Mouse (Mus musculus) brain, embryonic 14.5 days (tissue): ENCODE data around the gene Smarca2. TPM values are rescaled to one million over a fixed set of nuclear protein-coding genes. Genes with fewer than 3 reads are reported as not detected.
A peak's percentile ranks its signal among the peaks of the same experiment; 100 is the strongest.

Source experiments
- DNase-seq: peaks from one replicate; pipeline ENCODE4 v3.0.0-alpha.2; 2011; ENCODE audit warnings: low read depth
- CTCF ChIP-seq: fragments of 200-500 bp; IDR thresholded peaks from 2 replicates; pipeline ENCODE4 v1.5.1; 2012; ENCODE audit warnings: inconsistent platforms, mild to moderate bottlenecking, moderate library complexity, borderline replicate concordance; ENCODE audit not compliant: insufficient read depth, insufficient read length; ENCODE audit errors: extremely low read depth
- POLR2A ChIP-seq: fragments of 200-500 bp; IDR thresholded peaks from 2 replicates; pipeline ENCODE4 v1.6.1; 2012; ENCODE audit warnings: mild to moderate bottlenecking, inconsistent platforms, borderline replicate concordance; ENCODE audit not compliant: poor library complexity, insufficient read depth, insufficient read length, severe bottlenecking; ENCODE audit errors: extremely low read depth
- polyA plus RNA-seq: library from polyadenylated mRNA; depleted of rRNA; stranded (reverse); fragments of >200 nt; gene quantifications from 2 replicates; pipeline ENCODE4 v1.2.3, GENCODE M21; 2012; rRNA removed

The Smarca2 gene
- polyA plus RNA-seq, result 69.7 and 100 TPM in 2 replicates

GRCm38 (mm10) chr19:26604755-26605300 lies at the start of gene Smarca2:
Smarca2 (plus strand) TSS chr19:26605050.
- DNase-seq, result peak; percentile 99
- TF ChIP-seq CTCF (no peak), POLR2A (peak; percentile 21; the same call in 1 of the 2 replicates)

- TF ChIP-seq CTCF, result no peak
- DNase-seq, result no peak
Observed at GRCm38 (mm10) chr19:26564850-26565249, 40.0 kb upstream of the Smarca2 start.

GRCm38 (mm10) chr19:26566109-26566508 lies 38.7 kb upstream of the Smarca2 start:
- peak; percentile 54 for DNase-seq

GRCm38 (mm10) chr19:26568236-26568635 lies 36.6 kb upstream of the Smarca2 start:
- TF ChIP-seq CTCF (no peak), POLR2A (no peak)
- no peak for DNase-seq

More at GRCm38 (mm10) chr19:26566109-26566508, 38.7 kb upstream of the Smarca2 start:
- no peak for TF ChIP-seq POLR2A
- no peak for TF ChIP-seq CTCF

GRCm38 (mm10) chr19:26568941-26569340 lies 35.9 kb upstream of the Smarca2 start:
- no peak for TF ChIP-seq CTCF
- no peak for TF ChIP-seq POLR2A
- no peak for DNase-seq

GRCm38 (mm10) chr19:26569461-26569860 lies 35.4 kb upstream of the Smarca2 start:
- TF ChIP-seq POLR2A, result no peak
- TF ChIP-seq CTCF, result no peak
- no peak for DNase-seq

- TF ChIP-seq POLR2A (no peak), CTCF (no peak)
Observed at GRCm38 (mm10) chr19:26579645-26580044, 25.2 kb upstream of the Smarca2 start.

GRCm38 (mm10) chr19:26580061-26580460 lies 24.8 kb upstream of the Smarca2 start:
- DNase-seq, result no peak
- TF ChIP-seq CTCF (no peak), POLR2A (no peak)

More at GRCm38 (mm10) chr19:26579645-26580044, 25.2 kb upstream of the Smarca2 start:
- no peak for DNase-seq

- DNase-seq, result no peak
- TF ChIP-seq CTCF (no peak), POLR2A (no peak)
Observed at GRCm38 (mm10) chr19:26594661-26595060, 10.2 kb upstream of the Smarca2 start.

GRCm38 (mm10) chr19:26601459-26601858 lies 3.4 kb upstream of the Smarca2 start:
- DNase-seq, result peak; percentile 9
- no peak for TF ChIP-seq POLR2A
- no peak for TF ChIP-seq CTCF

- DNase-seq, result no peak
- TF ChIP-seq POLR2A, result no peak
- TF ChIP-seq CTCF, result no peak
Observed at GRCm38 (mm10) chr19:26603296-26603860, 1.5 kb upstream of the Smarca2 start.
